Mouse (Mus musculus): Measurements from ENCODE around the gene Rnf150. TPM values are rescaled to one million over a fixed set of nuclear protein-coding genes. Genes with fewer than 3 reads are reported as not detected.

Gene Rnf150
- total RNA-seq, 2 experiments from 2014 or later: 16.7 to 19.4 TPM

- no peak for DNase-seq (ENCODE audit: low spot score in 2 of 2)
Observed at GRCm38 (mm10) chr8:83140701-83141111, 277.6 kb downstream of the Rnf150 start.

Other genes with a start within 250 kb of the Rnf150 start
- 10 to 100 TPM; 54.2 to 59.0 TPM for gene Zfp330, start 89.2 kb upstream of the Rnf150 start, total RNA-seq (2021)